Mouse (Mus musculus) left cerebral cortex, adult 11 months (tissue): Measurements from ENCODE around the gene Zfp472.
"Not testable (repeated sequence)": the region's sequence is repeated elsewhere in the genome, so short reads cannot be mapped to it uniquely, and the experiment has no call there.

Experiments
- DNase-seq: peaks from one replicate; pipeline ENCODE4 v3.0.0; 2022; ENCODE audit warnings: low spot score

Zfp472 gene

DNA sequence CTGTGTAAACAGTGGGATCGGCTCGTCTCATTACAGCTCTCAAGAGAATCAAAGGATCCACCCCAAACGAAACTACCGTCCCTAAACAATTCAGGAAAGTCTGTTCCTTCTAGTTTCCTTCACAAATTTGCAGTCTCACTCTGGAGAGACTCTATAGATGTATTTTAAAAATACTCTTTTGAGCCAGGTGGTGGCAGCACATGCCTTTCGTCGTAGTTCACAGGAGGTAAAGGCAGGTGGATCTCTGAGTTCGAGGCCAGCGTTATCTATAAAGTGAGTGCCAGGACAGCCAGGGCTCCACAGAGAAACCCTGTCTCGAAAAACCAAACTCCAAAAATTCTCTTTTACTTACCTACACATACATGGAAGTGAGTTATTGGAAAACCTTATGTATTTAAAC, 42.7 kb downstream of the Zfp472 start:
- no peak for DNase-seq

DNA sequence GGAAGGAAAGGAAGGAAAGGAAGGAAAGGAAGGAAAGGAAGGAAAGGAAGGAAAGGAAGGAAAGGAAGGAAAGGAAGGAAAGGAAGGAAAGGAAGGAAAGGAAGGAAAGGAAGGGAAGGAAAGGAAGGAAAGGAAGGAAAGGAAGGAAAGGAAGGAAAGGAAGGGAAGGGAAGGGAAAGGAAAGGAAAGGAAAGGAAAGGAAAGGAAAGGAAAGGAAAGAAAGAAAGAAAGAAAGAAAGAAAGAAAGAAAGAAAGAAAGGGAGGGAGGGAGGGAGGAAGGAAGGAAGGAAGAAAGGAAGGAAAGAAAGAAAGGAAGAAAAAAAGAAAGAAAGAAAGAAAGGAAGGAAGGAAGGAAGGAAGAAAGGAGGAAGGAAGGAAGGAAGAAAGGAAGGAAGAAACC, 54.8 kb downstream of the Zfp472 start:
- DNase-seq: not testable (repeated sequence)
